Mouse (Mus musculus): Measurements from ENCODE around the gene H2-Aa. TPM values are rescaled to one million over a fixed set of nuclear protein-coding genes. Genes with fewer than 3 reads are reported as not detected.

Gene H2-Aa
- polyA plus RNA-seq, 1 experiment: not detected

DNA sequence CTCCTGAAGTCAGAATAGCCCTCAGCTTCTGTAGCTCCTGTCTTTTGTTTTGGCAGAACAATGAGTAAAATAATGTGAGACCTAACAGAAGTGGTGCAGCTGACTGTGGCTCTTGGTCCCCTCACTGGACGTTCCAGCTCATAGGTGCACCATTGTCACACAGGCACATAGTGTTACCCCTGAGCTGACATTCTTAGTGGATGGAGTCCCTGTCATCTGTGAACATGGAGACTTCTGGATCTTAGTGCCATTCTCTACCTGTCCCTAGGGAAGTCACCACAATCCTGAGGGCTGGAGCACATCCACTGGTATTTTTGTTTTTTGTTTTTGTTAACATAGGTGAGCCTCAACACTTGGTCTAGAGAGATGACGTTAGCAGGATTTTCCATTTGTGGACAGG lies 16.7 kb downstream of the H2-Aa start:
- TF ChIP-seq GATA1 (IDR thresholded peaks at IDR 0.05; ENCODE audit: low read length): no peak
- Histone ChIP-seq H3K36me3 (ENCODE audit: control insufficient read depth) (no peaks in the 10 kb centered on the region), H3K27me3 (ENCODE audit: control insufficient read depth) (peaks cover 10% of the 10 kb centered on the region), H3K9me3 (ENCODE audit: control insufficient read depth, low read length) (no peaks in the 10 kb centered on the region), H3K4me3 (replicated peaks) (no peak overlapping the region), H3K4me1 (ENCODE audit: control insufficient read depth) (no peaks in the 10 kb centered on the region)

DNA sequence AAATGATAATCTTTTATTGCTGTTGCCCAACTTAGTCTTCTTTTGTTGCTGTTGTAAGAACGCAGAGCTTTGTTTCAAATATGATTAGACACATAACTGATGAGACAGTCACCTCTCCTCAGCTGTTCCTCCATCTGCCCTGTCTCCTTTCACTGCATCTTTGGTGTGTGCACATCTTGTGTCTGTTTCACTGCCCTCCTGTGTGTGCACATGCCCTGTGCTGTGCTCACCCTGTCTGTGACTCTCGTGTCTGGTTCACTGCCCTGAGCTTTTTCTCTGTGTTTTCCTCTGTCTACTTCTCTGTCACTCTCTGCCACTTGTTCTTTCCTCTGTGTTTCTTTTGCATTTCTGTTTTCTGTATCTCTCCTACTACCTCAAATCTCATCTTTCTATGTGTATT lies 17.4 kb downstream of the H2-Aa start:
- TF ChIP-seq GATA1 (IDR thresholded peaks at IDR 0.05; ENCODE audit: low read length) (no peak), TAL1 (IDR thresholded peaks at IDR 0.05; ENCODE audit: low read length) (no peak)

DNA sequence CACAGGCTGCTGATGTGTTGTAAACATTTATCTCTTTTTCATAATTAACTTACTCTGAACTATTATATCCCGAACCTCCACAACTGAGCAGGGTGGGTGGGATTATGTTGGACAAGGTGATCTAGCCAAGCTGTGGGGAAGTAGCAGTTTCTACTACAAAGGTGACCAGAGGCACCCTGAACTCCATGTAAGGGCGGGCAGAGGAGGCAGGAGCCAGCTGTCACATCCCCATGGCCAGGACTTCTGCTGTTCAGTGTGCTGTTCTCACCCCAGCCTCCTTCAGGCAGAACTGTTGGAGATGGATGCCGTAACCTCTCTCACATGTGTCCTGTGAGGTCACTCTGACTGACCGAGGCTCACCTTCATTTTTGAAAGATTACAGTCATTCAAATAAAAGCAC lies 17.8 kb downstream of the H2-Aa start:
- Histone ChIP-seq H3K36me3 (ENCODE audit: control insufficient read depth) (no peaks in the 10 kb centered on the region), H3K27me3 (ENCODE audit: control insufficient read depth) (peaks cover 16% of the 10 kb centered on the region), H3K4me1 (ENCODE audit: control insufficient read depth) (no peaks in the 10 kb centered on the region), H3K4me3 (replicated peaks) (no peak overlapping the region), H3K9me3 (ENCODE audit: control insufficient read depth, low read length) (no peaks in the 10 kb centered on the region)
- no peak for TF ChIP-seq TAL1 (IDR thresholded peaks at IDR 0.05; ENCODE audit: low read length)
- TF ChIP-seq GATA1 (IDR thresholded peaks at IDR 0.05; ENCODE audit: low read length): no peak

More for the DNA sequence above, 17.4 kb downstream of the H2-Aa start:
- no peaks in the 10 kb centered on the region for H3K36me3 ChIP-seq (ENCODE audit: control insufficient read depth)
- no peaks in the 10 kb centered on the region for H3K9me3 ChIP-seq (ENCODE audit: control insufficient read depth, low read length)
- no peak overlapping the region for H3K4me3 ChIP-seq (replicated peaks)
- peaks cover 12% of the 10 kb centered on the region for H3K27me3 ChIP-seq (ENCODE audit: control insufficient read depth)
- no peaks in the 10 kb centered on the region for H3K4me1 ChIP-seq (ENCODE audit: control insufficient read depth)

DNA sequence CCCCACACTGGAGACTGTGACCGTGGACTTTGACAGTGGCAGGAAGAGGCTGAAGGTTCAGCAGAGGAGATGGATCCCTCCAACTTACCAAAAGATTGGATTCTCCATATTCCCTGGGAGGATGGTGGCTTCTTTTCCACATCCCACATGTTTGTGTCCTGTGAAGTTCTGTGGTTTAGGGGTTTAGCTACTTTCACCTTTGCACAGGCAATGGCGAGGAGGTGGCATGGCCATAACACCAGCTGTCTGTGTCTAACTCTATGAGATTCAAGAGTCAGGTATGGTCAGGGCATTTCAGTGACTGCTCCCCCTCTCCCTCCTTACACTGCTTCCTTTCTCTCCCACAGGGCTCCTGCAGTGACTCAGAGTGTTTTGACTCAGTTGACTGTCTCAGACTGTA lies 18.9 kb downstream of the H2-Aa start:
- peaks cover 27% of the 10 kb centered on the region for H3K27me3 ChIP-seq (ENCODE audit: control insufficient read depth)
- no peaks in the 10 kb centered on the region for H3K36me3 ChIP-seq (ENCODE audit: control insufficient read depth)
- no peak overlapping the region for H3K4me3 ChIP-seq (replicated peaks)
- no peak for TF ChIP-seq GATA1 (IDR thresholded peaks at IDR 0.05; ENCODE audit: low read length)
- no peak for TF ChIP-seq TAL1 (IDR thresholded peaks at IDR 0.05; ENCODE audit: low read length)
- H3K4me1 ChIP-seq (ENCODE audit: control insufficient read depth): no peaks in the 10 kb centered on the region
- no peaks in the 10 kb centered on the region for H3K9me3 ChIP-seq (ENCODE audit: control insufficient read depth, low read length)

DNA sequence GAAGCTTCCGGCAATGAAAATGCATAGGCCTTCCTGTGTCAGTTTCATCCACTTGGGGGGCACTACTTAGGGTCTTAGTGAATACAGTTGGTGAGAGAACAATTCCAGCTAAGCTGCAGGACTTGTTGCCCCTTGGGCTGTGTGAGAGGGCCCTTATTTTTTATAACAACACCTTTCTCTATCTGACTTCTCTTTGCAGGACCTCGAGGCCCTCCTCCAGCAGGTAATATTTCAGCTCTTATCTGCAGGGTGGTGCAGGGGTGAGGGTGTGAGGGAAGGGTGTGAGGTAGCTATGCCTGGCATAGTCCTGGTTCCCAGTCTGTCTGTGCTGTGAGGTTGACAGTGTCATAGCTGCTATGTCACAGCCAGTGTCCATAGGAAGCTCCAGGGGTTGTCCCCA lies 19.4 kb downstream of the H2-Aa start:
- peaks cover 32% of the 10 kb centered on the region for H3K27me3 ChIP-seq (ENCODE audit: control insufficient read depth)
- no peak overlapping the region for H3K4me3 ChIP-seq (replicated peaks)
- H3K4me1 ChIP-seq (ENCODE audit: control insufficient read depth): no peaks in the 10 kb centered on the region
- TF ChIP-seq TAL1 (IDR thresholded peaks at IDR 0.05; ENCODE audit: low read length): no peak
- no peak for TF ChIP-seq GATA1 (IDR thresholded peaks at IDR 0.05; ENCODE audit: low read length)
- H3K36me3 ChIP-seq (ENCODE audit: control insufficient read depth): no peaks in the 10 kb centered on the region
- H3K9me3 ChIP-seq (ENCODE audit: control insufficient read depth, low read length): no peaks in the 10 kb centered on the region

DNA sequence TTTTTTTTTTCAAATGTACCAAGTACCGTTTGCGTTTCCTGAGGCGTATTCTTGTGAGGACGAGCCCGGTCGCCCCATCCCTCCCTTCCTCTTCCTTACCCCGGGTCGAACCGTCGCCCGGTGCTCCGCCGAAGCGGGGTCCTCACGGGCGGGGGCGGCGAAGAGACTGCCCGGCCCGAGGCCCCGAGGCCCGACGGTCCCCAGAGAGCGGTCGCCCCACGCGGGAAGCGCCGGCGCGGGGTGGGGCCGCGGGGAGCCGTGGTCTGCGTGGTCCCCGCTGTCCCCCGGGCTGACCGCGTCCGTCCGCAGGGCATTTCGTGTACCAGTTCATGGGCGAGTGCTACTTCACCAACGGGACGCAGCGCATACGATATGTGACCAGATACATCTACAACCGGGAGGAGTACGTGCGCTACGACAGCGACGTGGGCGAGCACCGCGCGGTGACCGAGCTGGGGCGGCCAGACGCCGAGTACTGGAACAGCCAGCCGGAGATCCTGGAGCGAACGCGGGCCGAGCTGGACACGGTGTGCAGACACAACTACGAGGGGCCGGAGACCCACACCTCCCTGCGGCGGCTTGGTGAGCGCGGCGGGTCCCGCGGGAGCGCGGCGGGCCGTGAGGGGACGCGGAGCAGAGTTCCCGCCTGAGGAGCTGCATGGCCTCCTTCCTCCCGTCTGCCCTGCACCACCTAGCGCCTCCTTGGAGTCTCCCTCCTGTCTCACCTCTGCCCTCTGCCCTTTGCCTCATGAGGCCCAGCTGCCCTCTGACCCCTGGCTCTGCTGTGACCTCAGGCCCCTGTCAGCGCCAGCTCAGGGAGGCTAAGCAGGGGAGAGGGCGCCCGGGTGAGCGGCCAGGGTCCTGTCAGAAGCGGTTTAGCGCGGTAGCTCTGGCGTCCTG lies 22.9 kb downstream of the H2-Aa start:
- peaks cover 54% of the 10 kb centered on the region for H3K27me3 ChIP-seq (ENCODE audit: control insufficient read depth)
- no peak for TF ChIP-seq GATA1 (IDR thresholded peaks at IDR 0.05; ENCODE audit: low read length)
- TF ChIP-seq TAL1 (IDR thresholded peaks at IDR 0.05; ENCODE audit: low read length): no peak
- H3K4me3 ChIP-seq (replicated peaks): no peak overlapping the region
- H3K4me1 ChIP-seq (ENCODE audit: control insufficient read depth): no peaks in the 10 kb centered on the region
- H3K9me3 ChIP-seq (ENCODE audit: control insufficient read depth, low read length): no peaks in the 10 kb centered on the region
- H3K36me3 ChIP-seq (ENCODE audit: control insufficient read depth): no peaks in the 10 kb centered on the region

DNA sequence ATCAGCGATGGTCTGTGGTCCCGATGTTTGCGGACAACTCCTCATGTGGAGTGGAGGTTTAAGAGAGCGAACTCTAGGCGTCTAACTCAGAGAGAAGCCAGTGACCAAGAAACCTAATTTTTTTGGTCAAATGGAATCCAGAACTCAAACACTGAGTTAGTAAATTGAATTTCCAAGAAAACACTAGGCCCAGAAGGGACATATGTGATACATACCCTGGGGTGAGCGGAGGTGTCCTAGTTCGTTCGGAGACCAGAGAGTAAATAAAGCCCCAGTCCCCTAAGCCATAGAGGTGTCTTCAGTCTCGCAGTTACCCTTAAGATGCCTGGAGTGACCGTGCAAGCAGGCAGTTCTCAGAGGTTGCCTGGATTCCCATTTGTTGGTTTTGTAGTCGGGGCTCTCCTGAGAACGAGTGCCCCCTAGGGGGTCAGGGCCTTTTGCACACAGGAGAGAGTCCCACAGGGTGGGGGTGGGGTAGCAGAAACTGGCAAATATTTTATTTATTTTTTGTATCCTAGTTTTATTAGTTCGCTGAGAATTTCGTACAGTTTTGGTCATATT lies 23.7 kb downstream of the H2-Aa start:
- H3K27me3 ChIP-seq (ENCODE audit: control insufficient read depth): peaks cover 58% of the 10 kb centered on the region
- H3K4me3 ChIP-seq (replicated peaks): no peak overlapping the region
- no peaks in the 10 kb centered on the region for H3K36me3 ChIP-seq (ENCODE audit: control insufficient read depth)
- TF ChIP-seq TAL1 (IDR thresholded peaks at IDR 0.05; ENCODE audit: low read length): no peak
- no peaks in the 10 kb centered on the region for H3K4me1 ChIP-seq (ENCODE audit: control insufficient read depth)
- no peaks in the 10 kb centered on the region for H3K9me3 ChIP-seq (ENCODE audit: control insufficient read depth, low read length)

DNA sequence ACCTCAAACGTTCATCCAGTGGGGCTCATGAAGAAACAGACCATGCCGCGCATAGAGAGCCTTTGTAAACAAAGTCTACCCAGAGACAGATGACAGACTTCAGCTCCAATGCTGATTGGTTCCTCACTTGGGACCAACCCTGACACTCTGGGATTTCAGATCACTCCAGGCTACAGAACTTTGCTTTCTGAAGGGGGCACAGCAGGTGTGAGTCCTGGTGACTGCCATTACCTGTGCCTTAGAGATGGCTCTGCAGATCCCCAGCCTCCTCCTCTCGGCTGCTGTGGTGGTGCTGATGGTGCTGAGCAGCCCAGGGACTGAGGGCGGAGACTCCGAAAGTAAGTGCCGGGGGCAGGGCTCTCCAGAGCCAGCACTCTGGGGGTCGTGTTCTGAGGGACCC lies 24.6 kb downstream of the H2-Aa start:
- Histone ChIP-seq H3K36me3 (ENCODE audit: control insufficient read depth) (no peaks in the 10 kb centered on the region), H3K4me3 (replicated peaks) (no peak overlapping the region), H3K4me1 (ENCODE audit: control insufficient read depth) (no peaks in the 10 kb centered on the region), H3K9me3 (ENCODE audit: control insufficient read depth, low read length) (no peaks in the 10 kb centered on the region), H3K27me3 (ENCODE audit: control insufficient read depth) (peaks cover 56% of the 10 kb centered on the region)
- TF ChIP-seq TAL1 (IDR thresholded peaks at IDR 0.05; ENCODE audit: low read length) (no peak), GATA1 (IDR thresholded peaks at IDR 0.05; ENCODE audit: low read length) (no peak)

DNA sequence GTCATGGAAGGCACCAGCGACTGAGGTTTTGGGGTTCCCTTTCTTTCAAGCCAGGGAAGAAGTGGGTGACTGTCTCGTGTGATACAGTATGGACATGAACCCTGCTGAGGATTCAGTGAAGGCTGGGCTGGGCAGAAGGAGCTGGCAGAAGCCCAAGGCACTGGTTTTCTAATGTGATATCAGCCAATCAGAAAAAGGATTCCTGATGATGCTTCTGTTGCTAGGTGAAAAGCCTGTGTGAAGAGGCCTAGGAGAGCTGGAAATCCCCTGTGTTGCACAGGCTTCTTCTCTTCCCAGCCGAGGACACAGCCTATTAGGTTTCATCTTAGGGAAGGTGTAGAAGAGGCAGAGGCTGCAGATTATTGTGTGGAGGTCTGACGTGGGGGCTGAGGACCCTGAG lies 26.1 kb downstream of the H2-Aa start:
- Histone ChIP-seq H3K36me3 (ENCODE audit: control insufficient read depth) (no peaks in the 10 kb centered on the region), H3K27me3 (ENCODE audit: control insufficient read depth) (peaks cover 48% of the 10 kb centered on the region), H3K4me3 (replicated peaks) (no peak overlapping the region), H3K9me3 (ENCODE audit: control insufficient read depth, low read length) (no peaks in the 10 kb centered on the region), H3K4me1 (ENCODE audit: control insufficient read depth) (no peaks in the 10 kb centered on the region)
- no peak for TF ChIP-seq GATA1 (IDR thresholded peaks at IDR 0.05; ENCODE audit: low read length)
- no peak for TF ChIP-seq TAL1 (IDR thresholded peaks at IDR 0.05; ENCODE audit: low read length)

All from erythroblast, embryonic 14.5 days (primary cell).